Mouse (Mus musculus) MEL (cell line): Measurements from ENCODE around the gene Tomm7. TPM values are rescaled to one million over a fixed set of nuclear protein-coding genes. Genes with fewer than 3 reads are reported as not detected.
A peak's percentile ranks its signal among the peaks of the same experiment; 100 is the strongest.
"Not testable (repeated sequence)": the region's sequence is repeated elsewhere in the genome, so short reads cannot be mapped to it uniquely, and the experiment has no call there.

Source experiments
- DNase-seq: peaks from one replicate; pipeline ENCODE4 v3.0.0; 2011; ENCODE audit warnings: low read depth, low spot score
- H3K27ac ChIP-seq: 2 replicates; pipeline ENCODE4 v1.5.1; 2012; ENCODE audit warnings: low read depth, mild to moderate bottlenecking, control low read depth, low read length, moderate library complexity; ENCODE audit not compliant: control insufficient read depth
- H3K27me3 ChIP-seq, 2 experiments: fragments of 150-350 bp in 1 of 2; sonication (generic) in 1 of 2; 2 replicates each; pipeline ENCODE4 v1.6.1; 2012; ENCODE audit warnings: low read length in 2 of 2, mild to moderate bottlenecking in 2 of 2, improper control_type of control experiment in 1 of 2, moderate library complexity in 1 of 2; ENCODE audit not compliant: insufficient read depth in 2 of 2, control insufficient read depth in 1 of 2
- H3K36me3 ChIP-seq, 2 experiments: 2 replicates each; pipeline ENCODE4 v1.6.1; 2012 to 2014; ENCODE audit warnings: low read length in 2 of 2, improper control_type of control experiment in 1 of 2, inconsistent platforms in 1 of 2, mild to moderate bottlenecking in 1 of 2; ENCODE audit not compliant: insufficient read depth in 2 of 2, control insufficient read depth in 1 of 2
- H3K4me1 ChIP-seq, 2 experiments: fragments of 150-350 bp in 1 of 2; sonication (generic) in 1 of 2; 2 replicates each; pipeline ENCODE4 v1.6.1; 2012; ENCODE audit warnings: low read length in 2 of 2, improper control_type of control experiment in 1 of 2, mild to moderate bottlenecking in 1 of 2; ENCODE audit not compliant: insufficient read depth in 2 of 2, control insufficient read depth in 1 of 2
- H3K4me3 ChIP-seq, 2 experiments: fragments of 150-350 bp in 1 of 2; sonication (generic) in 1 of 2; 2 replicates each; pipeline ENCODE4 v1.5.1; 2012; ENCODE audit warnings: low read depth in 2 of 2, low read length in 2 of 2, mild to moderate bottlenecking in 2 of 2, moderate library complexity in 2 of 2, control low read depth in 1 of 2, improper control_type of control experiment in 1 of 2; ENCODE audit not compliant: control insufficient read depth in 1 of 2, insufficient read depth in 1 of 2
- H3K79me2 ChIP-seq: 2 replicates; pipeline ENCODE4 v1.6.1; 2012; ENCODE audit warnings: mild to moderate bottlenecking, low read length, moderate library complexity; ENCODE audit not compliant: control insufficient read depth, poor library complexity, insufficient read depth
- H3K9ac ChIP-seq: 2 replicates; pipeline ENCODE4 v1.6.1; 2012; ENCODE audit warnings: low read depth, mild to moderate bottlenecking, control low read depth, low read length, moderate library complexity; ENCODE audit not compliant: control insufficient read depth, poor library complexity, severe bottlenecking
- H3K9me3 ChIP-seq: fragments of 150-350 bp; sonication (generic); replicated peaks from 2 replicates; pipeline ENCODE4 v1.6.1; 2012; ENCODE audit warnings: mild to moderate bottlenecking, low read length, improper control_type of control experiment, moderate library complexity; ENCODE audit not compliant: insufficient read depth
- BHLHE40 ChIP-seq: IDR thresholded peaks from 2 replicates; pipeline ENCODE4 v1.6.1; 2012; ENCODE audit warnings: low read depth, mild to moderate bottlenecking, inconsistent platforms, low read length, improper control_type of control experiment, borderline replicate concordance
- CHD2 ChIP-seq: IDR thresholded peaks from 2 replicates; pipeline ENCODE4 v1.6.1; 2011; ENCODE audit warnings: low read length, improper control_type of control experiment
- CTCF ChIP-seq, 3 experiments: IDR thresholded peaks in 2 of 3; conservative IDR thresholded peaks in 1 of 3; 2 replicates each; pipeline ENCODE4 v1.5.1; 2011 to 2012; ENCODE audit warnings: low read length in 3 of 3, low read depth in 2 of 3, mild to moderate bottlenecking in 2 of 3, improper control_type of control experiment in 1 of 3, inconsistent platforms in 1 of 3, mixed read lengths in 1 of 3, moderate library complexity in 1 of 3; ENCODE audit not compliant: control insufficient read depth in 1 of 3, insufficient read depth in 1 of 3, poor library complexity in 1 of 3, severe bottlenecking in 1 of 3
- E2F4 ChIP-seq: IDR thresholded peaks from 2 replicates; pipeline ENCODE4 v1.6.1; 2011; ENCODE audit warnings: low read depth, low read length, improper control_type of control experiment, borderline replicate concordance
- ETS1 ChIP-seq: IDR thresholded peaks from 2 replicates; pipeline ENCODE4 v1.6.1; 2012; ENCODE audit warnings: low read depth, mild to moderate bottlenecking, inconsistent platforms, low read length, improper control_type of control experiment, moderate library complexity
- GABPA ChIP-seq: IDR thresholded peaks from 2 replicates; pipeline ENCODE4 v1.6.1; 2012; ENCODE audit warnings: low read depth, mild to moderate bottlenecking, inconsistent platforms, low read length, improper control_type of control experiment, moderate library complexity
- HCFC1 ChIP-seq: IDR thresholded peaks from 2 replicates; pipeline ENCODE4 v1.6.1; 2012; ENCODE audit warnings: low read depth, mild to moderate bottlenecking, inconsistent platforms, low read length, improper control_type of control experiment, moderate library complexity
- KAT2A ChIP-seq: conservative IDR thresholded peaks from 2 replicates; pipeline ENCODE4 v1.6.1; 2012; ENCODE audit warnings: low read depth, low read length, improper control_type of control experiment, inconsistent platforms
- MAX ChIP-seq: IDR thresholded peaks from 2 replicates; pipeline ENCODE4 v1.6.1; 2011; ENCODE audit warnings: low read length, improper control_type of control experiment
- MAZ ChIP-seq: IDR thresholded peaks from 2 replicates; pipeline ENCODE4 v1.6.1; 2012; ENCODE audit warnings: low read depth, mild to moderate bottlenecking, inconsistent platforms, low read length, improper control_type of control experiment
- MEF2A ChIP-seq: IDR thresholded peaks from 2 replicates; pipeline ENCODE4 v1.6.1; 2014; ENCODE audit warnings: low read depth, mild to moderate bottlenecking, inconsistent platforms, low read length, improper control_type of control experiment; ENCODE audit not compliant: poor library complexity, insufficient replicate concordance, severe bottlenecking; ENCODE audit errors: extremely low read depth
- MXI1 ChIP-seq: IDR thresholded peaks from 2 replicates; pipeline ENCODE4 v1.6.1; 2011; ENCODE audit warnings: mild to moderate bottlenecking, low read depth, low read length, improper control_type of control experiment
- NELFE ChIP-seq: IDR thresholded peaks from 2 replicates; pipeline ENCODE4 v1.6.1; 2011; ENCODE audit warnings: low read depth, low read length, improper control_type of control experiment
- TAL1 ChIP-seq: IDR thresholded peaks from 2 replicates; pipeline ENCODE4 v1.6.1; 2012; ENCODE audit warnings: mild to moderate bottlenecking, inconsistent platforms, low read length, moderate library complexity, mixed read lengths
- UBTF ChIP-seq: IDR thresholded peaks from 2 replicates; pipeline ENCODE4 v1.6.1; 2012; ENCODE audit warnings: low read depth, mild to moderate bottlenecking, inconsistent platforms, low read length, improper control_type of control experiment, moderate library complexity, borderline replicate concordance; ENCODE audit not compliant: insufficient read depth
- USF2 ChIP-seq, 2 experiments: IDR thresholded peaks; 2 replicates each; pipeline ENCODE4 v1.6.1; 2011 to 2012; ENCODE audit warnings: improper control_type of control experiment in 2 of 2, low read length in 2 of 2, borderline replicate concordance in 1 of 2, inconsistent platforms in 1 of 2, low read depth in 1 of 2, mild to moderate bottlenecking in 1 of 2; ENCODE audit not compliant: insufficient read depth in 1 of 2
- ZKSCAN1 ChIP-seq: IDR thresholded peaks from 2 replicates; pipeline ENCODE4 v1.6.1; 2012; ENCODE audit warnings: low read depth, mild to moderate bottlenecking, inconsistent platforms, low read length, improper control_type of control experiment, moderate library complexity
- polyA plus RNA-seq, 2 experiments: library from polyadenylated mRNA; stranded (reverse) in 1 of 2; unstranded in 1 of 2; fragments of >175 nt in 1 of 2; fragments of >200 nt in 1 of 2; gene quantifications; 2 replicates each; pipeline versions ENCODE4 v1.2.1 to v1.2.4; 2012; ENCODE audit warnings: low replicate concordance in 2 of 2, low read depth in 1 of 2; ENCODE audit not compliant: insufficient read length in 2 of 2, insufficient read depth in 1 of 2, missing spikeins in 1 of 2
- total RNA-seq: library from RNA; depleted of rRNA; stranded (reverse); fragments of 300-350 nt; gene quantifications from 2 replicates; pipeline ENCODE4 v1.2.3, GENCODE M21; 2012

The Tomm7 gene
- total and polyA plus RNA-seq, 3 experiments = 194 to 239 TPM; not detected in 1

DNA sequence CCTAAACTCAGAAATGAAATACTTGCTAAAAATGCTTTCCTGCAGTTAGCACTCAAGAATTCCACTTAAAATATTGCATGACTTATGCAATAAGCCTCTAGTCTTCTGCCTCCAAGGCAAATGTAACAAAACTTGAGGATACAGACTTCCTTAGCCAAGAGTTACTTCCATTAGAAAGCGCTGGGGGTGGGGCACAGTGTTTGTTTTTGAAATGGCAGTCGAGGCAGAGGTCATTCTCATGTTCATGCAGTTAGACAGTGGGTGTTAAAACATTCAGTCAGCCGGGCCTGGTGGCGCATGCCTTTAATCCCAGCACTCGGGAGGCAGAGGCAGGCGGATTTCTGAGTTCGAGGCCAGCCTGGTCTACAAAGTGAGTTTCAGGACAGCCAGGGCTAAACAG lies 5.8 kb downstream of the Tomm7 start:
- peaks cover 14% of the 10 kb centered on the region for H3K79me2 ChIP-seq
- no peak overlapping the region for H3K9ac ChIP-seq
- no peaks in the 10 kb centered on the region for H3K9me3 ChIP-seq
- H3K36me3 ChIP-seq = peaks cover 15 to 18% of the 10 kb centered on the region in 2 experiments
- H3K4me3 ChIP-seq = no peak overlapping the region
- no peak overlapping the region for H3K27ac ChIP-seq
- H3K27me3 ChIP-seq = no peaks in the 10 kb centered on the region
- H3K4me1 ChIP-seq = peaks cover 2 to 9% of the 10 kb centered on the region in 2 experiments; a peak in 3 of 4 replicates
- TF ChIP-seq MEF2A (no peak), CHD2 (no peak), USF2 (IDR thresholded peaks at IDR 0.05; ENCODE audit: borderline replicate concordance in 1 of 2, insufficient read depth in 1 of 2, low read depth in 1 of 2, low read length in 2 of 2) (no peak), MAX (no peak), BHLHE40 (no peak), KAT2A (no peak), ZKSCAN1 (no peak), E2F4 (no peak), MXI1 (no peak), CTCF (IDR thresholded peaks at IDR 0.05 in 2 of 3, conservative IDR thresholded peaks at IDR 0.05 in 1 of 3; ENCODE audit: control insufficient read depth in 1 of 3, insufficient read depth in 1 of 3, low read depth in 2 of 3, low read length in 3 of 3, poor library complexity in 1 of 3, severe bottlenecking in 1 of 3) (no peak), TAL1 (no peak), UBTF (no peak), HCFC1 (no peak), NELFE (no peak), MAZ (no peak), ETS1 (no peak), GABPA (no peak)
- DNase-seq = peak; percentile 10

DNA sequence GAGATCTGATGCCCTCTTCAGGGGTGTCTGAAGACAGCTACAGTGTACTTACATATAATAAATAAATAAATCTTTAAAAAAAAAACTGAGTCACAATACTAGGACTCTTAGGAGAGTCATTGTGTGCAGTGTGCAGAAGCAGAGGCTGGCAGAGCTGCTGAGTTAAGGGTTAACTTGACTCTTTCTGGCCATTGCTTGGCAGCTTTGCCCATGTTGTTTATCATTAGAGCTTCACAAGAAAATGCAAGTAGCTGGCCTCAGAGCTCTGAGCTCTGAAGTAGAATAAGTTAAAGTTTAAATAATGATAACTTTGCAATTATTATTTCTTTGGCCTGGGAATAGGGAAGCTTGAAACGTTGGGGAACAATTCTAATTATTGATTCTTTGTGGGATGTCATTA lies 8.3 kb downstream of the Tomm7 start:
- H3K79me2 ChIP-seq, H3K27me3 ChIP-seq, H3K9ac ChIP-seq, H3K9me3 ChIP-seq, H3K4me1 ChIP-seq, H3K27ac ChIP-seq, H3K4me3 ChIP-seq: not testable (repeated sequence)
- peak; percentile 1 for DNase-seq
- peaks cover 0 to 12% of the 10 kb centered on the region in 2 experiments; a peak in 2 of 4 replicates for H3K36me3 ChIP-seq
